Mouse (Mus musculus): ENCODE measurements around the gene Diaph2.
"Not testable (repeated sequence)": the region's sequence is repeated elsewhere in the genome, so short reads cannot be mapped to it uniquely, and the experiment has no call there.

Gene Diaph2

GRCm38 (mm10) chrX:129749571-129750061 lies at the start of gene Diaph2:
Gene Diaph2 (plus strand): TSS chrX:129749742.
- DNase-seq: peak; percentile 87

DNA sequence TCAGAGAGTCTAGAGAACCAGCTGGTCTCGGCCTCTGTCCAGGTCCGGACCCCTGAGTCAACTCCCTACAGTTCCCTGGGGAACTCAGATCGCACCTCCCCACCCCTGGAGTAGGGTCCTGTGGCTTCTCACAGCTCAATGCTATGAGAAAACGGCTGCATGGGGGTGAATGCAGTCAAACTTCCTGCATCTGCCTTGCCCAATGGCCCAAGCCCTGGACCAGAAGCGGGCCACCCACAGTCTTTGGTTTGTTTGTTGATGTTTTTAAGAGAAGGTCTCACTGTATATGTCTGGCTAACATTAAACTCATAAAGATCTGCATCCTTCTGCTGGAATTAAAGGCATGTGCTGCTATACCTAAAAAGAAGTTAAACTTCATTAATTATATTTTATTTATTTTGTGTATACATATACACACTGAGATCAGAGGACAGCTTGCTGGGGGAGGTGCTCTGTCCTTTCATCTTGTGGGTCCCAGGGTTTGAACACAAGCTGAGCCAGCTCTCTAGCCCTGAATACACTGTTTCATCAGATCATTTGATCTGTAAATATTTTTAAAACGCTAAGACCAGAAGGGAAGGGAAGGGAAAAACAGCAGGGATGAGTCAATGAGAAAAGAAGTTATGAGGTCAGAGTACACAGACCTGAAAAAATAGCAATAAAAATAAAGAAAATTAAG lies 47.8 kb upstream of the Diaph2 start:
- no peak for DNase-seq

- DNase-seq: peak; percentile 4
Measured at GRCm38 (mm10) chrX:129709656-129710055, 39.9 kb upstream of the Diaph2 start.

DNA sequence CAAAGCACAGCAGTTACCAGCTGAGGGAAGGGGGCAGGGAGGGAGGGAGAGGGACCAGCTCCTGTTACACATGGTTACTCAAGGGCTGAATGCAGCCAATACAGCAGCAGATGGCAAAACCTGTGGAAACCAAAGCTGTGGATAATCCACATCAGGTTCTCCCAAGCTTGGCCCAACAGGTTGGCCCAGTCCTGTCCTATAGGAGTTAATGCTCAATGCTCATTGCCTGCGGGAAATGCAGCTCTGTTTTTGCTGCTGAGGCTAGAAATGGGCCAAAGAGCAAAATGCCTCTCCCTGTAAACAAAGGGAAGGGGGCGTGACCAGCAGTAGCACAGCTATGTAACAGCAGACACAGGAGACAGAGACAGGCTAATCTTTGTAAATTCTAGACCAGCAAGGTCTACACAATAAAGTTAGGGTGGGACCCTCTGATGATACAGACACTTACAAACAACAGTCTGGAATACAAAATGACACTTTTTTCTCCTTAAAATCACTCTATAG lies 20.8 kb upstream of the Diaph2 start:
- no peak for DNase-seq

- DNase-seq: no peak
Measured at GRCm38 (mm10) chrX:129736562-129736961, 13.0 kb upstream of the Diaph2 start.

GRCm38 (mm10) chrX:129739226-129739625 lies 10.3 kb upstream of the Diaph2 start:
- DNase-seq: no peak

DNA sequence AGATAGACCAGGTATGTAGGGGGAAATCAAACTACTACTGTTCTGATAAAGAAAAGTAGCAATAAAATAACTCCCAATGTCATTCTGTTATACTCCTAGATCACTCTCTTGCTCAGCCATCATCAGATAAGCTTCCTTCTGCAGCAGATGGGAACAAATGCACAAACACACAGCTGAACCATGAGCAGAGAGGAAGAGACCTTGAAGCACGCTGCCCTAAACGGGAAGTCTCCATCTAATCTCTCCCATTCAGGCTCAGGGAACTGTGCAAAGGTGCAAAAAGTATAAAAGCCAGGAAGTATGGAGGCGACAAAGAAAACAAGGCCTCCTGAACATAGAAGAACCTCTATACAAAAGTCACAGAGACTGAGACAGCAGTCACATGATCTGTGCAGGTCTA lies 6.6 kb upstream of the Diaph2 start:
- DNase-seq: no peak

GRCm38 (mm10) chrX:129745976-129746375 lies 3.6 kb upstream of the Diaph2 start:
- no peak for DNase-seq

DNA sequence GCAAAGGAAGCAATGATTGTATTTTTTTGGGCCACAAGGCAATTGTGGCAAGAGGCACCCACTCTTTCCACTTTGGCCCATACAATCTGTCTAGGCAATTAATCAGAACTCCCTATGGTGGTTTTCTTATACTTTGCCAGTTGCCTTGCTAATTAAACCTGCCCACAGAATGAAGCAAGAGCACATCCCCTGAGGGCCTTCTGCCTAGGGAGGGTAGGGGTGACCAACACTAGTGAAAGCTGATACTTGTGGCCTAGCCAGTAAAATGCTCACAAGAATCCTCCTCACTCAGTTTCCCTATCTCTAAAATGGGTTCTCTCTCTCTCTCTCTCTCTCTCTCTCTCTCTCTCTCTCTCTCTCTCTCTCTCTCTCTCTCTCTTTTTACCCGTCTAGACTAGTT lies 440 bp upstream of the Diaph2 start:
- no peak for DNase-seq

DNA sequence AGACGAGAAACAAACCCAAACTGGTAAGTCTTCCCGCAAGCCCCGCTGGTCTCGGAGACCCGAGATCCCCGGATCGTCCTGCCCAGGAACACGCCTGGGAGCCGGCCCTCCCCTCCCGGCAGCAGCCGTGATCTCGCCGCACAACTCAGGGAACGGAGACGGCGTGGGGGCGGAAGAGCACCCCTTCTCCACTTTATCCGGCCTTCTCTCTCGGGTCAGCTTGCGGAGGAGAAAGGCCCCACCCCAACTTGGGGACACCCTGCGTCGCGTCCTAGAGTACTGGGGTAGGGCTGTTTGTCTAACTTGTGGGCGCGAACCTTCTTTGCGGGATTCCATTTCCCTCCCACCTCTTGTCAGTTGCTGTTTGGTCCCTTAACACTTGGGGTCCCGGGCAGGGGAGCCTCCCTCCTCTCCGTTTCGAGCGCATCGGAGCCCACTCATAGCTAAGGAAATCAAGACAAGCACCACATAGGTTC lies 590 bp downstream of the Diaph2 start:
- DNase-seq: peak; percentile 22

DNA sequence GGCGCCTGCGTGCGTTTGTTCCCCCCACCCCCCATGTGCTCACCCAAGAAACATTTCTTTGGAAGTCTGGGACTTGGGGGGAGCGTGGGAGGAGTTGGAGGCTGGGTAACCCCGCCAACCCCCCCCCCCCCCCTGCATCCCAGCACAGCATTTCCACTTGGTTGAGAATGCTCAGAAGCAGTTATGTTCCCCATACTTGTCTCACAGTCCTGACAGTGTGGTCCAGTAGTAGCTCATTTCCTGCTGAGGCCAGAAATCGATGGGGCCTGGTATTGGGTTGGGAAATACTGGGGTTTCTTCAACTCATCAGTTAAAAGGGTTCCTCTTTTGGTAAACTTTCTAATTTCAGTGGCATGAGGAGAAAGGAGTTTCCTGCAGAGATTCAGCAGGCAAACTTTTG lies 1.1 kb downstream of the Diaph2 start:
- DNase-seq: peak; percentile 9

DNA sequence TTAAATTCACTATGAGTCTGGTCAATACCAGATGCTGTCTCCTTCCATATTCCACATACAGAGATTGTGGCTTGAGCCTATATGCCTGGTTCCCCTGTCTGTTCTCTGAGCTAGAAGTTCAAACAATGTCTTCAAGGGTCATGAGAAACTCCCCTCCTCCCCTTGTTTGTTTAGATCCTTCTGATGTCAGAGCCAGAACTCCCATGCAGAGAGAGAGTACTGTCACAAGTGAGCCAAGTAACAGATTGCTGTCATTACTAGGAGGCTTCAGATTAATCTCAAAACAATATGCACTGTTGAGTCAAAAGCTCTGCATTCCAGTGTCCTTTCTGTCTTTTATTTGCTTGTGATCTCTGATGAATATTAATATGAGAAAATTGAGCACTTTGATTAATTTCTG lies 7.1 kb downstream of the Diaph2 start:
- no peak for DNase-seq

DNA sequence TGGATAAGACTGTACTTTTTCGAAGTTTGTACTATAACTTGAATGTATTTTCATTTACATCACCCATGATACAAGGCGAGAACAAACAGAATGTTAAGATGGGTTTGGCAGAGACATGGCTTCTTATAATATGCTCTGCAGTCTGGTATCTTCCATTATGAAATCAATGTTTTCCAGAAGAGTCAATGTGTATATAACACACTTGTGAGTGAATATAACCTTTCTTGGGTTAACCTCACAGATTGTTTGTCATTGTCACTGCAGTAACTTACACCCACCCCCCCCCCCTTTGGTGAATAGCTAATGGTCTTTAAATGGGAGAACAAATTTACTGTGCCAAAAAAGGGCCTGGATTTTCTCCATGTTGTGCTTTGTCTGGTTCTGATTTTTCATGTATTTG lies 13.1 kb downstream of the Diaph2 start:
- no peak for DNase-seq

DNA sequence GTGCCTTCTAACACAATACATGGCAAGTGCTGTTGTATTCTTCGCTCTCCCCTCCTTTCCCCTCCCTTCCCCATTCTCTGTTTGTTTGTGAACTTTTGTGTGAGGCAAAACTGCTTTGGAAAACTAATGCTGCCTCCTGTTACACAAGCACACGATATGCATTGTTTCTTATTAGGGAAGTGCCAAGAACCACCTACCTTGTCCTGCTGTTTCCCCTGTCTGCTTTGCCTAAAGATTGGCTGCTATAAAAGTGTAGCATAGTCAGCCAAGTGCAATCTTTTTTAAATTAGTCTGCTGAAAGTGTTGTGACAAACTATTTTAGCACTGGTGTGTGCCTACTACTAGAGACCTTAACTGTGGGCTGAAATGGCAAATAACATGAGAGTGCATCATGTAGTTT lies 15.8 kb downstream of the Diaph2 start:
- DNase-seq: no peak

DNA sequence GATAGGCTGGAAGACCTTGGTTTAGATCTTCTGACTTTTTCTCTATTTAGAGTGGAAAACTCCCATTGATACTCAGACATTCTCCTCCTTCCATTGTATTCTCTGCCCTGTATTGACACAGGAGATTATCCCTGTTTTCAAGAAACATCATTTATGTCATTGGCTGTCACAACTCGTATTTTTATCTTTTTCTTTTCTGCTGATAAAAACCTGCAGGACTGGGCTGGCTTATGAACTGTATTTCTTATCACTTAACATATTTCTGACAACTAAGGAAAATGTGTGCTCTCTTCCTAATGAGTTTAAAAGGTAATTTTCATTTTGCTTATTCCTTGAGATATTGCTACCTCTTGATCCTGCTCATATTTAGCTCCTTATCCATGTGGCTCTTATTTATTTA lies 17.3 kb downstream of the Diaph2 start:
- no peak for DNase-seq

DNA sequence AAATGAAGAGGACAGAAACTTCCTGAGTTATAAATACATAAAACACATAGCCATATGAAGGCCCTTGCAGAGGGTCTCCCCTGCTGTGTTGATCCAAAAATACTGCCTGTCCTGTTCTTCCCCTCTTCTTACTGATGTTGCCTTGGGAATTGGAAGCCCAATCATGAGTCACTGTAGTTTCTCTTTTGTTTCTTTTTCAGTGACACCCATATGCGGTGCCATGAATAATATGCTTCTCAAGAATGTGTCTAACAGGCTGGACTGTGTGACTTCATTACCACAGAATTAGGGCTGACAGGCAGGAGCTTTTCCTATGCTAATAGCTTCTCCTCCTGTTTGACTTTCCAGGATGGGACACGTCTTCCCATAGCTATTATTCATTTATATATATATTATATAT lies 21.1 kb downstream of the Diaph2 start:
- no peak for DNase-seq

DNA sequence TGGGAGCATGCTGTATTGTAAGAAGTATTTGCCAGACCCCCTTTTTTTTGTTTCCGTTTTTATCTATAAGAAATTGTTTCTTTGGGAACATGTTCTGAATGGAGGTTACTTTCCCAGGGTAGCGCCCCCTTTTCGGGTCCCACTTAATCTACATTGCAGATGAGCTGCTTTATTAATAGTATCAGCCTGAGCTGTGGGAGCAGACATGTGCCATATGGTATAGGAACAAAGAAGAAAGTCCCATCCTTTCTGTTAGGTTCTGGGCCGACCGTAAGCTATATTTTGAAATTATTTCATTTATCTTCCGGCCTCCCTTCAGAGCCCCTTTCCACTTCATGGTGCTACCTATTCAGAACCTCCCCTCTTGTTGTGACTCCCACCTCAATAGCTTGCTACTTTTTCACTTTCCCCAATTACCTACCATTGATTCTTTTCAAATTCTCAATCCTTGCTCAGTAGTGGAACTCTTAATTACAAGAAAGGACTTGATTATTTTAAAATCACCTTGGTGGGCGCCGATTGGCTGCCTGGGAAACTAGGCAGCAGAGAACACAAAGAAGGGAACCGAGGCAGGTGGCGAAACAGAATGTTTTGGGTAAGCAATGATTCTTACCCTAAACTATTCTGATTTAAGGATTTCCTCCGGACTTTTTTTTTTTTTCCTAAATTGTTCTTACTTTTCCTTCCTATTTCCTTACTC lies 24.2 kb downstream of the Diaph2 start:
- no peak for DNase-seq

- DNase-seq: no peak
Measured at GRCm38 (mm10) chrX:129774478-129774877, 24.9 kb downstream of the Diaph2 start.

DNA sequence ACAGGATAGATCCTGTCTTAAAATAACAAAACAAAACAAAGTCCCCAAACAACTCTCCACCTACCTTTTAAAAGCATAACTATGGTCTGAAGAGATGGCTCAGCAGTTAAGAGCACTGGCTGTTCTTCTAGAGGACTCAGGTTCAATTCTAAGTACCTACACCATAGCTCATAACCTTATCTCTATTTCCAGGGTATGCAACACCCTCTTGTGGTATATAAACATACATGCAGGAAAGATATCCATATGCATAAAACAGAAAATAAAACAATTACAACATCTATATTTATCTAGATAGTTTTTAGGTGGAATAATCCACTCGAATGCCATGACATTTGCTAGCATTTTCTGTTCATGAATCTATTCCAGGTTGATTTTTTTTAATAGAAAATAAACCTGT lies 27.2 kb downstream of the Diaph2 start:
- DNase-seq: no peak

DNA sequence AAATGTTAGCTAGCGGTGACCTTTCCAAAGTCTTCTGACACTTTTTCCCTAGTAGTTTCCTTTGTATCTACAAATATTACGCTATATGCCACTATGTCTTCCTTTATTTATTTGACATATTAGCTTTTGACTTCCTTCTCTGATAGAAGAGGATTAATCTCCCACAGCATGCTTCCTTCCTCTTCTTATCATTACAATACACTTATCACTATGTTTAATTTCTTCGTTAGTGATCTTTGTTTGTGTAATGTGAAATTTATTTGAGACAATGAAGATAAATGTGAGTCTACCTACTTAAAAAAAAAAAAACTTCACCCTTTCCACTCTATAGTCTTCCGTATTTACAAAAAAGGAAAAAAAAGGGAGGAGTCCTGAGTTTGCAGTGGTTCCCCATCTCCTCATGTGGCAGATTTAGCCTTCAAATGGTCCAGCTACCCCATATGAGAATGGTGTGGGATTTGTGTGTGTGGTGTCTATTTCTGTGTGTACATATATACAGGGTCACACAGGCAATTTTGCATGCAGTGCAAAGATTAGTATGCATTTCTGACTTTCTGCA lies 27.9 kb downstream of the Diaph2 start:
- DNase-seq: no peak

- no peak for DNase-seq
Measured at GRCm38 (mm10) chrX:129781844-129782243, 32.3 kb downstream of the Diaph2 start.

DNA sequence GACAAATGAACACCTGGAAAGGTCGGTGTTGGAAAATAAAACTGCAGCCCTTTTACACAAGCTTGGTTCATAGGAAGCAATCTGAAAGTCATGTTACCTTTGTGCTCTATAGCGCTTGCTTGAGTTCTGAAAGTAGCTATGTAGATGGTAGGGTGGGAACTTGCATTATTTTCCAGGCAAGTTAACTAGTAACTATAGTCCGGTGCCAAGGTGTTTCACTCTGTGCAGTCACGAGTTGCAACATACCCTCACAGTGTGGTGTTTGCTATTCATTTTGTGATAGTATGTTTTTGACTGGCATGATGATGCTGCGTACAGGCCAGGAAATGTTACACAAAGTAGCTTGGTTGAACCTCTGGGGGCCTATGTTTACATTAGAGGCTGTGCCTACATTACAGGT lies 34.5 kb downstream of the Diaph2 start:
- peak; percentile 28 for DNase-seq

GRCm38 (mm10) chrX:129799920-129800319 lies 50.4 kb downstream of the Diaph2 start:
- not testable (repeated sequence) for DNase-seq

GRCm38 (mm10) chrX:129831903-129832302 lies 82.4 kb downstream of the Diaph2 start:
- no peak for DNase-seq

Measured in kidney, postnatal 14 days (tissue).